Mouse (Mus musculus) CH12.LX (cell line): ENCODE data around the gene Edem3.

Experiments
- PAX5 ChIP-seq: IDR thresholded peaks from 2 replicates; pipeline ENCODE4 v1.6.1; 2012; ENCODE audit warnings: low read length, inconsistent platforms, mixed read lengths
- RCOR1 ChIP-seq: conservative IDR thresholded peaks from 2 replicates; pipeline ENCODE4 v1.6.1; 2012; ENCODE audit warnings: low read depth, mild to moderate bottlenecking, inconsistent platforms, low read length, improper control_type of control experiment

DNA sequence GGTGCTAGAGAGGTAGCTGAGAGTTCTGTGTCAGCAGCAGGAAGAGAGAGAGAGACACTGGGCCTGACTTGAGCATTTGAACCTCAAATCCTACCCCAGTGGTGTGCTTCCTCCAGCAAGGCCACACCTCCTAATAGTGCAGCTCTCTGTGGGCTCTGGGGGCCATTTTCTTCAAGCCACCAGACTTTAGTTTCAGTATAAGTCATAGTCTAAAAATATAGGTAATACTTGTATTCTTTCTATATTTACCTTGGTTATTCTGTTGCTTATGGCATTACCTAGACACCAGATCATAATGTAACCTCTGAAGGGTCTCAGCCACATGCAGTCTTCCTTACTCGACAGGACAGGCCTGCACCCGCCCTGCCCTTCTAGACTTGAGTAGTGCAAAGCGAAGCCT, 60.9 kb downstream of the Edem3 start:
- TF ChIP-seq PAX5 (no peak), RCOR1 (no peak)
